Mouse (Mus musculus) bone marrow, adult 2 months (tissue): ENCODE measurements around the gene Nav1.

Experiments
- CTCF ChIP-seq: fragments of 200-500 bp; IDR thresholded peaks from 2 replicates; pipeline ENCODE4 v1.5.1; 2011; ENCODE audit warnings: low read length, control low read depth; ENCODE audit not compliant: control insufficient read depth, insufficient read depth
- POLR2A ChIP-seq: fragments of 200-500 bp; IDR thresholded peaks from 2 replicates; pipeline ENCODE4 v1.6.1; 2011; ENCODE audit warnings: low read depth, mild to moderate bottlenecking, control low read depth, low read length, borderline replicate concordance; ENCODE audit not compliant: control insufficient read depth

DNA sequence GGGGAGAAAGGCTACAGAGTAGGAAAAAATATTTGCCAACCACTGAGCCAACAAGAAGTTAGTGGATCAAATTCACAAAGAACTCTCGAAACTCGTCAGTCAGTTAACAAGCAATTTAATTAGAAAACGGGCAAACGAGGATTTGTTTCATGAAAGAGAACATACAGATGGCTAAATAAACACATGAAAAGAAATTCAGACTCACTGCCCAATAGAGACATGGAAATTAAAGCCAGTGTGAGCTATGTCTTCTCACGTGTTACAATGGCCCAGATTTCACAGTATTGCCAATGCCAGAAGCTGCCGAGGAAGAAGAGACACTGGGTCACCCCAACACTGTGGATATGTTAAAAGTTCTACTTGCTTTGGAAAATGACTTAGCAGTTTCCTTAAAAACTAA lies 46.8 kb upstream of the Nav1 start:
- TF ChIP-seq CTCF (no peak), POLR2A (no peak)
